In the genomic region with DNA sequence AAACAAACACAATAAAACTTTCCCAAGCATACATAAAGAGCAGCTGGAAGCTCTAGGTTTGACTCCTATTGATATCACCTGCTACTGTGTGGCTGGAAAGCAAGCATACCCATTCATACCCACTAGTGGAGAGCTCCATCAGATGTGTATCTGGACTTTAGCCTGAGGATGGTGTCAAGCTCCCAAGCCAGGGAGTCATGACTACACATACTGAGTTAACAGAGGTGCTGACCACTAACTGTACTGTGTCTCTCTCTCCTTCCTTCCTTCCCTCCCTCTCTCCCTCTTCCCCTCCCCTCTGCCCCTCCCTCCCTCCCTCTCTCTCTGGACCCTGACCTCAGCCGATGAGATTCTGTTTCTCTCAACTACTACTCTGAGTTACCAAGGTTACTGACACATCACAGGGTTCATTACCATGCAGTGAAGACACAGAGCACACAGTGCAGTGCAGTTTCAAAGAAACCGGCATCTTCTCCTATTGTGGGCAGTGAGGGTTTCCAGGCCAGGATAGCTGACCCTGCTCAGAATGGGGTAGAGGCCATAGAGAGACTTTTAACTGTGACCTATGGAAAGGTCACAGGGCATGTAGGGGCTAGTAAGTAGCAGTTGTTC, we compare ENCODE assay signal across 9 mouse cellular contexts. TPM values are rescaled to one million over a fixed set of nuclear protein-coding genes. Genes with fewer than 3 reads are reported as not detected.
DNase-seq lines count a peak whose midpoint lies in the region; TF ChIP-seq lines count a peak whose summit lies in the region.
"Had no signal": no experiment of that assay in that cellular context is flagged by ENCODE, and none has a peak within 500 bp of the region (broad histone marks: within the 10 kb centered on the region; RNA-seq: fewer than 3 reads in every experiment).

No protein-coding gene starts in this region.

- peak; percentile 24 for DNase-seq in adrenal gland, postnatal 14 days
- DNase-seq in adrenal gland, adult 8-10 months = no peak
- no peak for DNase-seq in layer of hippocampus, adult 2 months (ENCODE audit: low spot score in 2 of 2)
- no peak for DNase-seq in layer of hippocampus, adult 9-11 months
- DNase-seq in mesoderm, embryonic 11.5 days (ENCODE audit: low read depth, low spot score) = peak; percentile 34
- DNase-seq in yolk sac, embryonic 10.5 days (ENCODE audit: low spot score) = peak; percentile 82
- no peak for DNase-seq in left cerebral cortex, postnatal 25 days (ENCODE audit: low spot score in 2 of 2)
- no peak for DNase-seq in urinary bladder, postnatal 36 days (ENCODE audit: low spot score in 2 of 2)
- DNase-seq: lung, postnatal 36 days had no signal

- peak overlapping the region; percentile 64 for H3K27ac ChIP-seq in layer of hippocampus, adult 2 months

- H3K4me3 ChIP-seq in layer of hippocampus, adult 2 months = no peak overlapping the region

- no peak for TF ChIP-seq CTCF in layer of hippocampus, adult 2 months (conservative IDR thresholded peaks at IDR 0.05)

- intact Hi-C loops in left cerebral cortex, postnatal 25 days (cut with DNase I) = loop anchor here (10.0 kb wide), 1 partner anchor 296 kb away; no protein-coding TSS in a partner anchor

RNA-seq across cellular contexts. Expression of a gene that starts 51.9 kb away (rescaled TPM):
- total RNA-seq in adrenal gland, postnatal 14 days (2021) = 39.5 and 44.5 TPM in 2 replicates
- 10 to 100 TPM; 41.7 to 58.3 (median 53.6) TPM for total RNA-seq in adrenal gland, adult 8-10 months (2022)
- 10 to 100 TPM; 47.8 to 52.5 TPM for total RNA-seq in layer of hippocampus, adult 2 months (2021)
- total RNA-seq in left cerebral cortex, postnatal 25 days (2021) = 10 to 100 TPM; 42.6 to 42.8 TPM

Comparison
In these comparisons a context has a peak if more than half of its experiments do, and no peak if none do; other contexts are left out.
1. DNase-seq: peak in adrenal gland, postnatal 14 days (single experiment), mesoderm, embryonic 11.5 days (single experiment) and yolk sac, embryonic 10.5 days (single experiment); none in adrenal gland, adult 8-10 months (single experiment), layer of hippocampus, adult 2 months (0 of 2), layer of hippocampus, adult 9-11 months (single experiment), left cerebral cortex, postnatal 25 days (0 of 2) and urinary bladder, postnatal 36 days (0 of 2).